In the genomic region with DNA sequence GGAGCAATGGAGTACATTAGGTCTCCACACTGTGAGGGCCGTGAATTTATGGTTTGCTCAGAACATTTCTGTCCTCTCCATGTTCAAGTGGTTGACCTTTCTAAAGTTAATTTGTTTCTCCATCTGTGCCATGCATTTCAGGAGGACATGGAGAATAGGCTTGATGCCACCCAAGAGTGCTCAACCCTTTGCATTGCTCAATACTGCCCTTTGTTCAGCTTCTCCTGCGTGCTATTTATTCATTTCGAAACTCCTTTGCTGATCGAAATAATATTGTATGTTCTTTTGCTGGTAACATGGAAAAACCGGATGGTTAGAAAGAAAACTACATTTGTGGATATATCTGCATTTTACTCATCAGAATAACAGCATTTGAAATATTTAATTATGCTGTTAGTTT, we compare ENCODE assay signal across 24 mouse cellular contexts. TPM values are rescaled to one million over a fixed set of nuclear protein-coding genes. Genes with fewer than 3 reads are reported as not detected.
DNase-seq lines count a peak whose midpoint lies in the region; ATAC-seq and TF ChIP-seq lines count a peak whose summit lies in the region.
"Had no signal": no experiment of that assay in that cellular context is flagged by ENCODE, and none has a peak within 500 bp of the region (broad histone marks: within the 10 kb centered on the region; RNA-seq: fewer than 3 reads in every experiment).

No protein-coding gene starts in this region.

- no peaks in the 10 kb centered on the region for H3K79me2 ChIP-seq in liver, adult 2 months (ENCODE audit: control insufficient read depth, insufficient read depth, low read length)

- peak; percentile 88 for DNase-seq in liver, adult 2 months (ENCODE audit: extremely low read depth, low read depth, low spot score)
- no peak for DNase-seq in liver, postnatal 0 days
- no peak for DNase-seq in liver, embryonic 11.5 days (ENCODE audit: low spot score)
- peak; percentile 2 for DNase-seq in adipocyte (ENCODE audit: low spot score)
- DNase-seq: adrenal gland, adult 2 months; adrenal gland, adult 8-10 months; adrenal gland, postnatal 10 days; adrenal gland, postnatal 14 days; adrenal gland, postnatal 25 days; adrenal gland, postnatal 36 days; B cell, adult 2 months; cerebellum, adult 11 months; cerebellum, adult 11-12 months; cerebellum, adult 18-20 months; cerebellum, adult 2 months had no signal

- no peak for TF ChIP-seq CTCF in liver, adult 2 months (IDR thresholded peaks at IDR 0.05; ENCODE audit: low read depth, low read length)
- TF ChIP-seq CTCF in liver, postnatal 0 days (IDR thresholded peaks at IDR 0.05; ENCODE audit: low read depth), result no peak

- H3K4me3 ChIP-seq in liver, adult 2 months (ENCODE audit: insufficient read depth, low read depth, low read length), result no peak overlapping the region
- H3K4me3 ChIP-seq in liver, embryonic 12.5 days, result no peak overlapping the region
- H3K4me3 ChIP-seq in liver, postnatal 0 days (ENCODE audit: low read depth, low read length), result no peak overlapping the region
- H3K4me3 ChIP-seq in liver, embryonic 11.5 days (ENCODE audit: low read depth, low read length), result no peak overlapping the region

- H3K4me1 ChIP-seq in liver, adult 2 months (ENCODE audit: control insufficient read depth, insufficient read depth, low read length), result no peaks in the 10 kb centered on the region; the same call in 1 of the 2 replicates
- H3K4me1 ChIP-seq in liver, embryonic 12.5 days, result no peaks in the 10 kb centered on the region
- H3K4me1 ChIP-seq in liver, postnatal 0 days (ENCODE audit: insufficient read depth), result no peaks in the 10 kb centered on the region
- no peaks in the 10 kb centered on the region for H3K4me1 ChIP-seq in liver, embryonic 11.5 days (replicated peaks; ENCODE audit: control insufficient read depth, insufficient read depth, low read length)

- no peak overlapping the region for H3K27ac ChIP-seq in liver, adult 2 months (replicated peaks; ENCODE audit: insufficient read depth, low read depth, low read length)
- no peak overlapping the region for H3K27ac ChIP-seq in liver, embryonic 12.5 days
- no peak overlapping the region for H3K27ac ChIP-seq in liver, postnatal 0 days (ENCODE audit: low read depth)
- H3K27ac ChIP-seq in liver, embryonic 11.5 days (ENCODE audit: low read depth, low read length), result no peak overlapping the region

- TF ChIP-seq EP300 in liver, postnatal 0 days (IDR thresholded peaks at IDR 0.05; ENCODE audit: low read depth), result no peak

- no peaks in the 10 kb centered on the region for H3K36me3 ChIP-seq in liver, adult 2 months (ENCODE audit: control insufficient read depth, insufficient read depth, low read length)
- no peaks in the 10 kb centered on the region for H3K36me3 ChIP-seq in liver, embryonic 12.5 days
- H3K36me3 ChIP-seq in liver, postnatal 0 days (replicated peaks; ENCODE audit: insufficient read depth, low read length), result no peaks in the 10 kb centered on the region
- no peaks in the 10 kb centered on the region for H3K36me3 ChIP-seq in liver, embryonic 11.5 days (ENCODE audit: control insufficient read depth, insufficient read depth, low read length)
- H3K36me3 ChIP-seq: G1E had no signal

- no peak overlapping the region for H3K9ac ChIP-seq in liver, adult 2 months (ENCODE audit: low read depth, low read length)
- H3K9ac ChIP-seq in liver, embryonic 12.5 days, result no peak overlapping the region
- H3K9ac ChIP-seq in liver, postnatal 0 days (replicated peaks), result no peak overlapping the region
- no peak overlapping the region for H3K9ac ChIP-seq in liver, embryonic 11.5 days (ENCODE audit: low read depth, low read length)

- no peaks in the 10 kb centered on the region for H3K27me3 ChIP-seq in liver, adult 2 months (ENCODE audit: control insufficient read depth, insufficient read depth, low read length)
- peaks cover 25% of the 10 kb centered on the region for H3K27me3 ChIP-seq in liver, embryonic 12.5 days (replicated peaks)
- peaks cover 3% of the 10 kb centered on the region; the same call in 1 of the 2 replicates for H3K27me3 ChIP-seq in liver, postnatal 0 days (ENCODE audit: insufficient read depth, low read length)
- peaks cover 12% of the 10 kb centered on the region for H3K27me3 ChIP-seq in liver, embryonic 11.5 days (replicated peaks; ENCODE audit: control insufficient read depth, insufficient read depth, low read length)
- H3K27me3 ChIP-seq: CH12.LX had no signal

- H3K9me3 ChIP-seq in liver, embryonic 12.5 days (replicated peaks), result no peaks in the 10 kb centered on the region
- H3K9me3 ChIP-seq in liver, postnatal 0 days (ENCODE audit: low read length), result no peaks in the 10 kb centered on the region
- no peaks in the 10 kb centered on the region for H3K9me3 ChIP-seq in liver, embryonic 11.5 days (ENCODE audit: control insufficient read depth, low read length)

- 15% methylated on average over 5 of the region's 5 CpGs for WGBS in liver, adult 2 months
- WGBS in liver, embryonic 12.5 days (ENCODE audit: insufficient replicate concordance), result 70% methylated on average over 5 of the region's 5 CpGs
- 55% methylated on average over 5 of the region's 5 CpGs for WGBS in liver, postnatal 0 days (ENCODE audit: insufficient replicate concordance)
- WGBS in liver, embryonic 11.5 days, result 74% methylated on average over 5 of the region's 5 CpGs

- no peak for TF ChIP-seq POLR2A in liver, adult 2 months (IDR thresholded peaks at IDR 0.05; ENCODE audit: extremely low read depth, insufficient read depth, low read length)

- ATAC-seq in liver, embryonic 12.5 days, result no peak
- peak; percentile 63; the same call in 1 of the 2 replicates for ATAC-seq in liver, postnatal 0 days
- no peak for ATAC-seq in liver, embryonic 11.5 days (replicated peaks; ENCODE audit: low FRiP score)
- ATAC-seq in erythroid progenitor cell, adult 5-6 weeks (replicated peaks; ENCODE audit: low FRiP score, poor library complexity, severe bottlenecking), result no peak
- ATAC-seq: activated CD4-positive, CD25-positive, alpha-beta regulatory T cell, adult 4 months; CD4-positive, CD25-positive, alpha-beta regulatory T cell, adult 4 months; Patski had no signal

- H3K4me2 ChIP-seq in liver, embryonic 12.5 days, result no peak overlapping the region
- H3K4me2 ChIP-seq in liver, postnatal 0 days (ENCODE audit: low read depth, low read length), result no peak overlapping the region
- no peak overlapping the region for H3K4me2 ChIP-seq in liver, embryonic 11.5 days

RNA-seq across cellular contexts. Expression of gene Arhgap36, which starts 25.4 kb away (rescaled TPM):
- total RNA-seq in liver, adult 2 months (2014; rRNA removed), result 0.40 TPM in 1 of 2 replicates, not detected in the other
- polyA plus RNA-seq in liver, adult 2 months (2012; rRNA removed), result 0.02 TPM in 1 of 2 replicates, not detected in the other
- 8.8 and 9.4 TPM in 2 replicates for polyA plus RNA-seq in liver, embryonic 12.5 days (2016; fragmentation: Nextera tagmentation; extraction: Ambion mirVana)
- 0.49 and 1.6 TPM in 2 replicates for polyA plus RNA-seq in liver, postnatal 0 days (2015; fragmentation: Nextera tagmentation; extraction: Ambion mirVana)
- 8.5 and 11.1 TPM in 2 replicates for polyA plus RNA-seq in liver, embryonic 11.5 days (2014; fragmentation: Nextera tagmentation; extraction: Ambion mirVana)
- total RNA-seq in erythroid progenitor cell, adult 5-6 weeks (2015; ENCODE audit: low replicate concordance), result not detected in 2 replicates
- not detected in 2 replicates for total RNA-seq in erythroid progenitor cell, adult 5-6 weeks (2017; ENCODE audit: low replicate concordance)
- total RNA-seq: CH12.LX, G1E, MEL had no signal
- polyA plus RNA-seq: activated CD4-positive, CD25-positive, alpha-beta regulatory T cell, adult 4 months; C2C12; CD4-positive, CD25-positive, alpha-beta regulatory T cell, adult 4 months; G1E; Patski had no signal

Comparison
In these comparisons a context has a peak if more than half of its experiments do, and no peak if none do; other contexts are left out.
1. DNase-seq: peak in liver, adult 2 months (single experiment) and adipocyte (single experiment); none in liver, postnatal 0 days (single experiment) and liver, embryonic 11.5 days (single experiment).